Mouse (Mus musculus) ES-Bruce4 (cell line): ENCODE data around the gene Rnf11. TPM values are rescaled to one million over a fixed set of nuclear protein-coding genes. Genes with fewer than 3 reads are reported as not detected.

ENCODE experiments used
- H3K27ac ChIP-seq: 2 replicates; pipeline ENCODE4 v1.5.1; 2012; ENCODE audit warnings: low read length, inconsistent platforms; ENCODE audit not compliant: insufficient read depth
- H3K27me3 ChIP-seq: 2 replicates; pipeline ENCODE4 v1.6.1; 2012; ENCODE audit warnings: mild to moderate bottlenecking, low read length, inconsistent platforms; ENCODE audit not compliant: control insufficient read depth, poor library complexity, insufficient read depth, severe bottlenecking
- H3K36me3 ChIP-seq: 2 replicates; pipeline ENCODE4 v1.6.1; 2012; ENCODE audit warnings: inconsistent platforms, mild to moderate bottlenecking, low read length, moderate library complexity; ENCODE audit not compliant: control insufficient read depth, poor library complexity, insufficient read depth, severe bottlenecking
- H3K4me1 ChIP-seq: one replicate; pipeline ENCODE4 v1.8.1; 2011; ENCODE audit warnings: low read length; ENCODE audit not compliant: control insufficient read depth, insufficient read depth
- H3K4me3 ChIP-seq: 2 replicates; pipeline ENCODE4 v1.5.1; 2011; ENCODE audit warnings: low read depth, mild to moderate bottlenecking, low read length
- H3K9ac ChIP-seq: 2 replicates; pipeline ENCODE4 v1.6.1; 2012; ENCODE audit warnings: low read depth, mild to moderate bottlenecking, inconsistent platforms; ENCODE audit not compliant: poor library complexity, severe bottlenecking
- H3K9me3 ChIP-seq: replicated peaks from 2 replicates; pipeline ENCODE4 v1.6.1; 2012; ENCODE audit warnings: mild to moderate bottlenecking, low read length, inconsistent platforms; ENCODE audit not compliant: control insufficient read depth, poor library complexity, insufficient read depth, severe bottlenecking
- CTCF ChIP-seq: IDR thresholded peaks from one replicate; pipeline ENCODE4 v1.8.1; 2011; ENCODE audit warnings: low read depth, low read length
- EP300 ChIP-seq: IDR thresholded peaks from 2 replicates; pipeline ENCODE4 v1.6.1; 2011; ENCODE audit warnings: low read depth, low read length; ENCODE audit not compliant: insufficient read depth
- POLR2A ChIP-seq: IDR thresholded peaks from one replicate; pipeline ENCODE4 v1.8.1; 2011; ENCODE audit warnings: low read length; ENCODE audit not compliant: insufficient read depth
- polyA plus RNA-seq: library from polyadenylated mRNA; stranded (reverse); fragments of >200 nt; gene quantifications from 2 replicates; pipeline ENCODE4 v1.2.4, GENCODE M21; 2011; ENCODE audit warnings: low read depth; ENCODE audit not compliant: missing spikeins, insufficient read depth, insufficient read length

Gene Rnf11
- polyA plus RNA-seq, 1 experiment: 31.6 TPM

DNA sequence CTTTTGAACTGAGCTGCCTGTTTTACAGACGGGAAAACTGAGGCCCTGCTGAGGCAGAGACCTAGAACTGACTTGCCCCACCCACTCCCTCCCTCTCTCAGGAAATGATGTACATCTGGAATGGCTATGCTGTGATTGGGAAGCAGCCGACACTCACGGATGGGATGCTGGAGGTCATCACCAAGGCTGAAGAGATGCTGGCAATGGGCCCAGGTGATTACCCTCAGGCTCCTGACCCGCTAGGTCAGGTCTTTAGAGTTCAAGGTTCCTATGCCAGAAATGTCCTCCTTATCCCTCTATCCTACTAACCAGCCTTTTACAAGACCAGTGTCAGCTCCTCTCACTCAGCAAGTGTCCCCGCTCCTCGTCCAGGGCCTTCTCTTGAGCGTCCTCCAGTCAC, 42.4 kb downstream of the Rnf11 start:
- Histone ChIP-seq H3K27ac (no peak overlapping the region), H3K4me3 (no peak overlapping the region), H3K27me3 (no peaks in the 10 kb centered on the region), H3K9me3 (no peaks in the 10 kb centered on the region), H3K9ac (no peak overlapping the region), H3K36me3 (no peaks in the 10 kb centered on the region), H3K4me1 (no peaks in the 10 kb centered on the region)
- no peak for TF ChIP-seq POLR2A
- no peak for TF ChIP-seq CTCF
- no peak for TF ChIP-seq EP300

DNA sequence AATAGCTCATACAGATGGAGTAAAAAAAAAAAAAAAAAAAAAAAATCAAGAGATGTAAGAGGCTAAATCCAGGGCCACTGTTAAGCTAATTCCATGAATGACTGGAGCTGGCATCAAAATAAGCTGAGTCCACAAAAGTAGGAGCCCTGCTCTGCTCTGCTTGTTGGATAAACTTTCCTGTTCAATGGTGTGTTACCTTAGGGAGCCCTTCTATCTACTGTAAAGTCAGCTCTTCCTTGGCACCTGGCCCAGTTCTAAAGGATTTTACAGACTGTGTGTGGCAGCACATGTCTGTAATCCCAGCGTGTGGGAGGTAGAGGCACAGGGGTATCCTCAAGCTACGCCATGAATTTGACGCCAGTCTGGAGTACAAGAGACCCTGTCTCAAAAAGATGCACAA, 43.5 kb downstream of the Rnf11 start:
- Histone ChIP-seq H3K9me3 (no peaks in the 10 kb centered on the region), H3K27ac (no peak overlapping the region), H3K27me3 (no peaks in the 10 kb centered on the region), H3K36me3 (no peaks in the 10 kb centered on the region), H3K4me3 (no peak overlapping the region), H3K4me1 (no peaks in the 10 kb centered on the region), H3K9ac (no peak overlapping the region)
- TF ChIP-seq EP300 (no peak), CTCF (no peak), POLR2A (no peak)

DNA sequence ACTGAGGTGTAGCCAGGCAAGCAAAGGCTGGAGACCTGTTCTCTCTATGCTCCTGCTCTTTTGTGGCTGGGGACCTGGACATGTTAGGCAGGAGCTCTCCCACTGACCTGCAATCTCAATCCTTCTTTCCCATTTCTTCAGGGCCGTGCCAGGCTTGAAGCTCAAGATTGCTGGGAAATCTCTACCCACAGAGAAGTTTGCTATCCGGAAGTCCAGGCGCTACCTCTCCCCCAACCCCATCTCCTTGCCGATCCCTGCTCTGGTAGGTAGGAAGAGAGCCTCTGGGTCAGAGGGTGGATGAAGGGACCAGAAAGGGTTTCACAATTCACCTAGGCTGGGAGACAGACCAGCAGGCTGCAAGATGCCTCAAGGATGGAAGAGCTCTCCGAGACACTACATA, 44.1 kb downstream of the Rnf11 start:
- TF ChIP-seq POLR2A (no peak), CTCF (no peak), EP300 (no peak)
- no peaks in the 10 kb centered on the region for H3K27me3 ChIP-seq
- H3K36me3 ChIP-seq: no peaks in the 10 kb centered on the region
- H3K9ac ChIP-seq: no peak overlapping the region
- no peaks in the 10 kb centered on the region for H3K4me1 ChIP-seq
- no peak overlapping the region for H3K4me3 ChIP-seq
- no peak overlapping the region for H3K27ac ChIP-seq
- no peaks in the 10 kb centered on the region for H3K9me3 ChIP-seq

DNA sequence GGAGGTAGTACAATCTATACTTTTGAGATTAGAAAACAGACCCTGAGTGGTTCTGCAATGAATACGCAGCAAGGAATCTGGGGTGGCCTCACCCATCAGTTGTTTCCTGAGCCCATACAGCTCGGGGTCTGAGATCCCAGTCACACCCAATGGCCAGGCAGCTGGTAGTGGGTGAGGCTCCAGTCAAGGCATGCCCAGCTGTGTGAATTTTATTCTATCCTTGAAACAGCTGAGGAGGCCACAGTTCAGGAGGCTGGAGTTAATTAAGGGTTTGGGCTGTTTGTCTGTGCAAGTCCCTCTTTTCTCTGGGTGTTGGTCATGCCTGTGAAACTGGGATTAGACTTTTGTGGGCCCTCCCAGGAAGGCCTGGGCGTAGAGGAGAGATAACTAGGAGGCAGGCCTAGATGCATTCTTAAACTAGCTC, 44.7 kb downstream of the Rnf11 start:
- TF ChIP-seq CTCF (no peak), EP300 (no peak), POLR2A (no peak)
- Histone ChIP-seq H3K27ac (no peak overlapping the region), H3K9me3 (no peaks in the 10 kb centered on the region), H3K9ac (no peak overlapping the region), H3K27me3 (no peaks in the 10 kb centered on the region), H3K36me3 (no peaks in the 10 kb centered on the region), H3K4me1 (no peaks in the 10 kb centered on the region), H3K4me3 (no peak overlapping the region)

DNA sequence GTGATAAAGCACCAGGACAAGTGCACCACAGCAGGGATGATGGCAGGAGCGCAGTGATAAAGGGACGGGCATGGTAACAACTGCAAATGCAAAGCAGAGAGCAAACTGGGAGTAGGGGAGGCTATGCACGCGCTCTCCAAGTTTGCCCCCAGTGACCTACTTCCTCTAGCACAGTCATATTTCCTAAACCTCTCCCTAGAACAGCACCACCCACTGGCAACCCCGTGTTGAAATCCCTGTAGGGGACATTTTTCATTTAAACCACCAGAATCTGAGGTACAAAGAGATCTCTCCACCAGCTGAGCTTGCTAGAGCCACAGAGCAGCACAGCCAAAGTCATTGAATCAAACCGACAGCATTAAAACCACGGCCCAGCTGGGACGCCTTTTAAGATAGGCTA, 45.4 kb downstream of the Rnf11 start:
- no peak overlapping the region for H3K4me3 ChIP-seq
- H3K9ac ChIP-seq: no peak overlapping the region
- TF ChIP-seq EP300 (no peak), CTCF (no peak)
- no peaks in the 10 kb centered on the region for H3K9me3 ChIP-seq
- H3K4me1 ChIP-seq: no peaks in the 10 kb centered on the region
- H3K36me3 ChIP-seq: no peaks in the 10 kb centered on the region
- H3K27me3 ChIP-seq: no peaks in the 10 kb centered on the region
- no peak overlapping the region for H3K27ac ChIP-seq

DNA sequence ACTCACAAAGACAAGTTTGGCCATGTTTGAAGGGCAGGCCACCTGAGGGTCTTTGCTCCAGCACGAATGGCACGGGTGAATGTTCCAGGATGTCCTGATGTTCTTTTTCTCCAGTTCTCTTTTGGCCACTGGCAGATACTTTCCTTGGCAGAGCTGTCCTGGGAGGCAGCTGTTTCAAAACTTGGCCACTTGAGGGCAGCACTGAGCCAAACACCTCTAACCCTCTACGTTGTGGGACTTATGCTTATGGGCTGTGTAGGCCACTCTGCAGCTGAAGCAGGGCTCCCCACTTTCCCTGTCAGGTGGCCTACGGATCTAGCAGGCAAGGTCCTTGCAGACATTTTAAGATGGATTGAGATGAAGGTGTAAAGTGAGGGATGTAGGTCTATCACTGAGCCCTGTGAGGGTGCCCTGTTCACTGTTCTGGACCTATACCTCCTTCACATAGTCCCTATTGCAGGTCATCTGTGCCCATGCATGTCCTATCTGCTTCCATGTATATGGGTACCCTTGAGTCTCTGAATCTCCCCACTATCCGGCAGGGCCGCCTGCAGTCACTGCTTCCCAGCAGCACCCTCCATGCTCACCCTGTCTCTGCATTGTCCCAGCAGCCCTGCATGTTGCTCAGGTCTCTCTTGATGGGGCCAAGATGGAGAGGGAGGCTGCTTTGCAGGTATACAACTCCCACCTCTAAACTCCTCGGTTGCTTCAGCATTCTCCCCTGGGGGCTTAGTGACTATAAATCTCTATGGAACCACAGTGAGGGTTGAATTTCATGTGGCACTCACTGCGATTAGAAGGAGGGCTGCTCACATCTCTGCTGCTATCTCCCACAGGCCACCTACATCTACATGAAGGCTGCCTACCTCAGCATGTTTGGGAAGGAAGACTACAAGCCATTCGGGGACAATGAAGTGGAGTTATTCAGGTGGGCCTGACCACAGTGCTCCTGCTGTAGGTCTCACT, 46.3 kb downstream of the Rnf11 start:
- TF ChIP-seq EP300 (no peak), CTCF (peak; percentile 90), POLR2A (no peak)
- H3K9ac ChIP-seq: no peak overlapping the region
- no peak overlapping the region for H3K4me3 ChIP-seq
- no peak overlapping the region for H3K27ac ChIP-seq
- H3K4me1 ChIP-seq: no peaks in the 10 kb centered on the region
- no peaks in the 10 kb centered on the region for H3K27me3 ChIP-seq
- H3K36me3 ChIP-seq: no peaks in the 10 kb centered on the region
- H3K9me3 ChIP-seq: no peaks in the 10 kb centered on the region
